Mouse (Mus musculus) brain, embryonic 18.5 days (tissue): ENCODE results near the gene Parva.
A peak's percentile ranks its signal among the peaks of the same experiment; 100 is the strongest.

ENCODE experiments used
- DNase-seq: peaks from one replicate; pipeline ENCODE4 v3.0.0-alpha.2; 2012; ENCODE audit warnings: low read depth, low spot score

The Parva gene

GRCm38 (mm10) chr7:112427357-112428157, at the start of gene Parva:
Parva (plus strand) TSS chr7:112427505.
- DNase-seq = no peak

GRCm38 (mm10) chr7:112378056-112378455, 49.2 kb upstream of the Parva start:
- DNase-seq = no peak

GRCm38 (mm10) chr7:112378476-112378875, 48.8 kb upstream of the Parva start:
- no peak for DNase-seq

GRCm38 (mm10) chr7:112386521-112386920, 40.8 kb upstream of the Parva start:
- no peak for DNase-seq

GRCm38 (mm10) chr7:112387876-112388275, 39.4 kb upstream of the Parva start:
- no peak for DNase-seq

GRCm38 (mm10) chr7:112388363-112388875, 38.9 kb upstream of the Parva start:
- no peak for DNase-seq

- DNase-seq = no peak
These were observed 37.6 kb upstream of the Parva start for GRCm38 (mm10) chr7:112389611-112390251.

- no peak for DNase-seq
These were observed 36.9 kb upstream of the Parva start for GRCm38 (mm10) chr7:112390252-112390936.

- DNase-seq = no peak
These were observed 36.2 kb upstream of the Parva start for GRCm38 (mm10) chr7:112390937-112391605.

GRCm38 (mm10) chr7:112397786-112398185, 29.5 kb upstream of the Parva start:
- DNase-seq = no peak

GRCm38 (mm10) chr7:112399425-112400170, 27.7 kb upstream of the Parva start:
- DNase-seq = no peak

GRCm38 (mm10) chr7:112400175-112400574, 27.1 kb upstream of the Parva start:
- DNase-seq = peak; percentile 64

- no peak for DNase-seq
These were observed 22.2 kb upstream of the Parva start for GRCm38 (mm10) chr7:112405061-112405460.

GRCm38 (mm10) chr7:112405578-112405977, 21.7 kb upstream of the Parva start:
- no peak for DNase-seq

- no peak for DNase-seq
These were observed 19.7 kb upstream of the Parva start for GRCm38 (mm10) chr7:112407597-112407996.

GRCm38 (mm10) chr7:112409991-112410390, 17.3 kb upstream of the Parva start:
- DNase-seq = no peak

- DNase-seq = no peak
These were observed 14.0 kb upstream of the Parva start for GRCm38 (mm10) chr7:112413286-112413685.

GRCm38 (mm10) chr7:112416058-112416526, 11.2 kb upstream of the Parva start:
- no peak for DNase-seq

GRCm38 (mm10) chr7:112416730-112417513, 10.4 kb upstream of the Parva start:
- DNase-seq = no peak

- no peak for DNase-seq
These were observed 9.7 kb upstream of the Parva start for GRCm38 (mm10) chr7:112417598-112417997.
